Mouse (Mus musculus): ENCODE measurements at regions not wholly inside any gene's neighbourhood (a gene's known extent, or its start where the extent isn't known, plus 50 kb on each side); places are given as distances from the start of the nearest gene placed in this dataset.
"Not testable (repeated sequence)": the region's sequence is repeated elsewhere in the genome, so short reads cannot be mapped to it uniquely, and the experiment has no call there.

GRCm38 (mm10) chr12:69524337-69525035 is 58.3 kb downstream of the Vcpkmt start:
- DNase-seq (ENCODE audit: low spot score in 2 of 2) = no peak

- DNase-seq (ENCODE audit: low spot score in 2 of 2) = no peak
These were observed 63.0 kb downstream of the Vcpkmt start for GRCm38 (mm10) chr12:69519869-69520268.

- no peak for DNase-seq (ENCODE audit: low spot score in 2 of 2)
These were observed 63.8 kb downstream of the Vcpkmt start for GRCm38 (mm10) chr12:69519028-69519427.

- DNase-seq (ENCODE audit: low spot score in 2 of 2) = no peak
These were observed 65.2 kb downstream of the Vcpkmt start for GRCm38 (mm10) chr12:69517616-69518015.

GRCm38 (mm10) chr12:69516314-69516916 is 66.4 kb downstream of the Vcpkmt start:
- no peak for DNase-seq (ENCODE audit: low spot score in 2 of 2)

- no peak for DNase-seq (ENCODE audit: low spot score in 2 of 2)
These were observed 67.0 kb downstream of the Vcpkmt start for GRCm38 (mm10) chr12:69515850-69516249.

GRCm38 (mm10) chr12:69515117-69515516 is 67.7 kb downstream of the Vcpkmt start:
- no peak for DNase-seq (ENCODE audit: low spot score in 2 of 2)

GRCm38 (mm10) chr12:69513166-69513565 is 69.7 kb downstream of the Vcpkmt start:
- no peak for DNase-seq (ENCODE audit: low spot score in 2 of 2)

- no peak for DNase-seq (ENCODE audit: low spot score in 2 of 2)
These were observed 72.1 kb downstream of the Vcpkmt start for GRCm38 (mm10) chr12:69510736-69511135.

- DNase-seq (ENCODE audit: low spot score in 2 of 2) = not testable (repeated sequence)
These were observed 73.6 kb downstream of the Vcpkmt start for GRCm38 (mm10) chr12:69509180-69509579.

- DNase-seq (ENCODE audit: low spot score in 2 of 2) = no peak
These were observed 74.9 kb downstream of the Vcpkmt start for GRCm38 (mm10) chr12:69507906-69508305.

GRCm38 (mm10) chr12:69507333-69507732 is 75.5 kb downstream of the Vcpkmt start:
- DNase-seq (ENCODE audit: low spot score in 2 of 2) = no peak

GRCm38 (mm10) chr12:69502706-69503070 is 80.1 kb downstream of the Vcpkmt start:
- DNase-seq (ENCODE audit: low spot score in 2 of 2) = no peak

GRCm38 (mm10) chr12:69501783-69502705 is 80.8 kb downstream of the Vcpkmt start:
- peak; percentile 32 to 56 for DNase-seq (ENCODE audit: low spot score in 2 of 2)

GRCm38 (mm10) chr12:69501346-69501730 is 81.5 kb downstream of the Vcpkmt start:
- no peak for DNase-seq (ENCODE audit: low spot score in 2 of 2)

GRCm38 (mm10) chr12:69500600-69501345 is 82.1 kb downstream of the Vcpkmt start:
- DNase-seq (ENCODE audit: low spot score in 2 of 2) = no peak

- DNase-seq (ENCODE audit: low spot score in 2 of 2) = no peak
These were observed 85.7 kb downstream of the Vcpkmt start for GRCm38 (mm10) chr12:69497121-69497520.

- DNase-seq (ENCODE audit: low spot score in 2 of 2) = no peak
These were observed 86.4 kb downstream of the Vcpkmt start for GRCm38 (mm10) chr12:69496341-69496904.

GRCm38 (mm10) chr12:69495776-69496175 is 87.1 kb downstream of the Vcpkmt start:
- no peak for DNase-seq (ENCODE audit: low spot score in 2 of 2)

GRCm38 (mm10) chr12:69494648-69495047 is 88.2 kb downstream of the Vcpkmt start:
- DNase-seq (ENCODE audit: low spot score in 2 of 2) = no peak

- DNase-seq (ENCODE audit: low spot score in 2 of 2) = no peak
These were observed 93.1 kb downstream of the Vcpkmt start for GRCm38 (mm10) chr12:69489686-69490085.

Data from spleen, postnatal 14 days (tissue).